Comparison of ENCODE assay signal across 8 mouse cellular contexts in genomic region chr10:82858691-82859532, GRCm38 (mm10). TPM values are rescaled to one million over a fixed set of nuclear protein-coding genes. Genes with fewer than 3 reads are reported as not detected.
A peak's percentile ranks its signal among the peaks of the same experiment; 100 is the strongest.
DNase-seq lines count a peak whose midpoint lies in the region; ATAC-seq and TF ChIP-seq lines count a peak whose summit lies in the region.

No protein-coding gene starts in this region.

- DNase-seq in A20 (ENCODE audit: low read depth, low spot score) (peak; percentile 95), liver (peak; percentile 96)
- DNase-seq in heart, embryonic 10.5 days (ENCODE audit: low spot score) = peak; percentile 99
- DNase-seq in spleen, postnatal 4 days (ENCODE audit: low spot score in 2 of 2) = peak; percentile 89 to 92

- peaks cover 22% of the 10 kb centered on the region for H3K4me1 ChIP-seq in bone marrow macrophage, adult 2 months (ENCODE audit: control insufficient read depth, insufficient read depth, low read length)
- H3K4me1 ChIP-seq in embryonic fibroblast, embryonic 13.5 days (ENCODE audit: control insufficient read depth, insufficient read depth, low read length) = peaks cover 10% of the 10 kb centered on the region
- H3K4me1 ChIP-seq in heart, embryonic 10.5 days = peaks cover 27% of the 10 kb centered on the region
- peaks cover 51% of the 10 kb centered on the region for H3K4me1 ChIP-seq in kidney, embryonic 15.5 days

- H3K27me3 ChIP-seq in heart, embryonic 10.5 days (ENCODE audit: insufficient read depth, poor library complexity, severe bottlenecking) = no peaks in the 10 kb centered on the region
- no peaks in the 10 kb centered on the region for H3K27me3 ChIP-seq in kidney, embryonic 15.5 days

- under 1% methylated on average over 49 of the region's 49 CpGs for WGBS in heart, embryonic 10.5 days
- under 1% methylated on average over 49 of the region's 49 CpGs for WGBS in kidney, embryonic 15.5 days

- H3K9ac ChIP-seq in kidney, embryonic 15.5 days = peak overlapping the region; percentile 78

- peaks cover 13% of the 10 kb centered on the region for H3K36me3 ChIP-seq in heart, embryonic 10.5 days
- peaks cover 12% of the 10 kb centered on the region for H3K36me3 ChIP-seq in kidney, embryonic 15.5 days

- no peak for TF ChIP-seq CTCF in bone marrow macrophage, adult 2 months (IDR thresholded peaks at IDR 0.05; ENCODE audit: low read depth, low read length)
- TF ChIP-seq CTCF in embryonic fibroblast, embryonic 13.5 days (IDR thresholded peaks at IDR 0.05; ENCODE audit: borderline replicate concordance, insufficient read depth, low read length) = no peak

- H3K4me2 ChIP-seq in kidney, embryonic 15.5 days = peak overlapping the region; percentile 83

- H3K27ac ChIP-seq in bone marrow macrophage, adult 2 months (ENCODE audit: insufficient read depth, low read depth, low read length) = peak overlapping the region; percentile 90
- H3K27ac ChIP-seq in embryonic fibroblast, embryonic 13.5 days (ENCODE audit: insufficient read depth, low read length) = peak overlapping the region; percentile 82
- H3K27ac ChIP-seq in heart, embryonic 10.5 days = peak overlapping the region; percentile 98
- peak overlapping the region; percentile 96 for H3K27ac ChIP-seq in kidney, embryonic 15.5 days

- peak; percentile 88 for ATAC-seq in kidney, embryonic 15.5 days (replicated peaks; ENCODE audit: low FRiP score)
- ATAC-seq in monocyte, adult 5-6 weeks (replicated peaks; ENCODE audit: insufficient number of reproducible peaks, low FRiP score, low TSS enrichment, poor library complexity, severe bottlenecking) = peak; percentile 76

- TF ChIP-seq POLR2A in bone marrow macrophage, adult 2 months (IDR thresholded peaks at IDR 0.05; ENCODE audit: borderline replicate concordance, low read depth, low read length) = 0 out of 2 replicates have a peak, but pooled peaks have one; percentile 39
- peak; percentile 98 for TF ChIP-seq POLR2A in embryonic fibroblast, embryonic 13.5 days (IDR thresholded peaks at IDR 0.05; ENCODE audit: low read depth, low read length)

- no peaks in the 10 kb centered on the region for H3K9me3 ChIP-seq in heart, embryonic 10.5 days
- H3K9me3 ChIP-seq in kidney, embryonic 15.5 days (replicated peaks) = no peaks in the 10 kb centered on the region

- H3K4me3 ChIP-seq in bone marrow macrophage, adult 2 months (ENCODE audit: insufficient read depth, low read length) = peak overlapping the region; percentile 65
- peak overlapping the region; percentile 77 for H3K4me3 ChIP-seq in embryonic fibroblast, embryonic 13.5 days (ENCODE audit: insufficient read depth, low read length)
- peak overlapping the region; percentile 86 for H3K4me3 ChIP-seq in heart, embryonic 10.5 days
- peak overlapping the region; percentile 76 for H3K4me3 ChIP-seq in kidney, embryonic 15.5 days (replicated peaks)

RNA-seq across cellular contexts. Expression of gene Eid3, which starts 7.5 kb away (rescaled TPM):
- 3.5 and 4.3 TPM in 2 replicates for polyA plus RNA-seq in bone marrow macrophage, adult 2 months (2012; ENCODE audit: insufficient read depth, insufficient read length, missing spikeins)
- polyA plus RNA-seq in embryonic fibroblast, embryonic 13.5 days (2011; ENCODE audit: insufficient read length, low read depth, missing spikeins) = 4.1 and 4.4 TPM in 2 replicates
- polyA plus RNA-seq in heart, embryonic 10.5 days (2016; fragmentation: Nextera tagmentation; extraction: Ambion mirVana) = 0.28 and 0.55 TPM in 2 replicates
- 0.19 and 0.24 TPM in 2 replicates for polyA plus RNA-seq in kidney, embryonic 15.5 days (2015; fragmentation: Nextera tagmentation; extraction: Ambion mirVana)
- 9.6 to 18.2 TPM (median 16.2 TPM) in 3 replicates for total RNA-seq in monocyte, adult 5-6 weeks (2017)

RNA-seq across cellular contexts. Expression of gene Txnrd1, which starts 25.2 kb away (rescaled TPM):
- 82.9 and 88.9 TPM in 2 replicates for polyA plus RNA-seq in bone marrow macrophage, adult 2 months (2012; ENCODE audit: insufficient read depth, insufficient read length, missing spikeins)
- 151 and 179 TPM in 2 replicates for polyA plus RNA-seq in embryonic fibroblast, embryonic 13.5 days (2011; ENCODE audit: insufficient read length, low read depth, missing spikeins)
- 102 and 120 TPM in 2 replicates for polyA plus RNA-seq in heart, embryonic 10.5 days (2016; fragmentation: Nextera tagmentation; extraction: Ambion mirVana)
- 105 and 107 TPM in 2 replicates for polyA plus RNA-seq in kidney, embryonic 15.5 days (2015; fragmentation: Nextera tagmentation; extraction: Ambion mirVana)
- 68.5 to 96.1 TPM (median 73.4 TPM) in 3 replicates for total RNA-seq in monocyte, adult 5-6 weeks (2017)

Comparison
In these comparisons a context has a peak if more than half of its experiments do, and no peak if none do; other contexts are left out.
1. Peak in every context shown above with its lines: DNase-seq, ATAC-seq, H3K4me3 ChIP-seq and H3K27ac ChIP-seq.